ENCODE assay signal across 22 mouse cellular contexts in genomic region chr4:44948314-44948713, GRCm38 (mm10). TPM values are rescaled to one million over a fixed set of nuclear protein-coding genes. Genes with fewer than 3 reads are reported as not detected.
DNase-seq lines count a peak whose midpoint lies in the region; ATAC-seq and TF ChIP-seq lines count a peak whose summit lies in the region.
"Had no signal": no experiment of that assay in that cellular context is flagged by ENCODE, and none has a peak within 500 bp of the region (broad histone marks: within the 10 kb centered on the region; RNA-seq: fewer than 3 reads in every experiment).

No protein-coding gene starts in this region.

- no peaks in the 10 kb centered on the region for H3K27me3 ChIP-seq in midbrain, embryonic 11.5 days (ENCODE audit: control insufficient read depth, insufficient read depth, low read length)
- no peaks in the 10 kb centered on the region for H3K27me3 ChIP-seq in midbrain, embryonic 14.5 days (ENCODE audit: control insufficient read depth, insufficient read depth, low read length)
- no peaks in the 10 kb centered on the region for H3K27me3 ChIP-seq in thymus, adult 2 months (ENCODE audit: control insufficient read depth, insufficient read depth, low read length)
- no peaks in the 10 kb centered on the region for H3K27me3 ChIP-seq in forebrain, postnatal 0 days (ENCODE audit: insufficient read depth, low read length)
- H3K27me3 ChIP-seq: embryonic facial prominence, embryonic 13.5 days; embryonic facial prominence, embryonic 15.5 days; forebrain, embryonic 12.5 days had no signal

- H3K4me1 ChIP-seq in midbrain, embryonic 11.5 days (ENCODE audit: control insufficient read depth, insufficient read depth, low read length): no peaks in the 10 kb centered on the region
- H3K4me1 ChIP-seq in midbrain, embryonic 14.5 days (ENCODE audit: control insufficient read depth, insufficient read depth, low read length): 0 out of 2 replicates have a peak, but pooled peaks cover 2% of the 10 kb centered on the region
- H3K4me1 ChIP-seq in ES-E14 (ENCODE audit: control insufficient read depth in 2 of 2, insufficient read depth in 2 of 2, low read length in 2 of 2, poor library complexity in 1 of 2): peaks cover 10 to 19% of the 10 kb centered on the region in 2 experiments
- no peaks in the 10 kb centered on the region; the same call in 1 of the 2 replicates for H3K4me1 ChIP-seq in thymus, adult 2 months (replicated peaks; ENCODE audit: control insufficient read depth, insufficient read depth, low read length)
- no peaks in the 10 kb centered on the region for H3K4me1 ChIP-seq in forebrain, postnatal 0 days (ENCODE audit: insufficient read depth)
- H3K4me1 ChIP-seq: embryonic facial prominence, embryonic 13.5 days; embryonic facial prominence, embryonic 15.5 days had no signal

- 94% methylated on average over 1 of the region's 1 CpGs for WGBS in midbrain, embryonic 11.5 days
- WGBS in midbrain, embryonic 14.5 days: 90% methylated on average over 1 of the region's 1 CpGs
- WGBS in thymus, adult 2 months: 97% methylated on average over 1 of the region's 1 CpGs
- 92% methylated on average over 1 of the region's 1 CpGs for WGBS in forebrain, postnatal 0 days

- no peaks in the 10 kb centered on the region for H3K9me3 ChIP-seq in midbrain, embryonic 11.5 days (ENCODE audit: control insufficient read depth, low read length)
- H3K9me3 ChIP-seq in midbrain, embryonic 14.5 days (ENCODE audit: control insufficient read depth, low read length): no peaks in the 10 kb centered on the region
- no peaks in the 10 kb centered on the region for H3K9me3 ChIP-seq in ES-E14 (ENCODE audit: control insufficient read depth, insufficient read depth, low read depth, low read length)
- no peaks in the 10 kb centered on the region for H3K9me3 ChIP-seq in forebrain, postnatal 0 days (ENCODE audit: low read length)
- H3K9me3 ChIP-seq: embryonic facial prominence, embryonic 13.5 days; embryonic facial prominence, embryonic 15.5 days; forebrain, embryonic 10.5 days; forebrain, embryonic 12.5 days had no signal

- no peaks in the 10 kb centered on the region for H3K36me3 ChIP-seq in midbrain, embryonic 11.5 days (ENCODE audit: control insufficient read depth, insufficient read depth, low read length)
- H3K36me3 ChIP-seq in midbrain, embryonic 14.5 days (ENCODE audit: control insufficient read depth, insufficient read depth, low read length): no peaks in the 10 kb centered on the region
- no peaks in the 10 kb centered on the region for H3K36me3 ChIP-seq in ES-E14 (ENCODE audit: control insufficient read depth, insufficient read depth, low read length, poor library complexity, severe bottlenecking)
- H3K36me3 ChIP-seq in thymus, adult 2 months (ENCODE audit: control insufficient read depth, insufficient read depth, low read length): no peaks in the 10 kb centered on the region
- no peaks in the 10 kb centered on the region for H3K36me3 ChIP-seq in forebrain, postnatal 0 days (ENCODE audit: insufficient read depth)
- H3K36me3 ChIP-seq: embryonic facial prominence, embryonic 13.5 days; embryonic facial prominence, embryonic 15.5 days; forebrain, embryonic 10.5 days; forebrain, embryonic 12.5 days had no signal

- in situ Hi-C loops in ES-E14 (cut with MboI; ENCODE audit: low sequenced_read_pairs in 2 of 2, unreplicated experiment in 2 of 2): no loop called here

- H3K27ac ChIP-seq in midbrain, embryonic 11.5 days (ENCODE audit: low read depth, low read length): no peak overlapping the region
- H3K27ac ChIP-seq in midbrain, embryonic 14.5 days (replicated peaks; ENCODE audit: low read depth, low read length): no peak overlapping the region
- peak overlapping the region; percentile 20; the same call in 1 of the 2 replicates for H3K27ac ChIP-seq in ES-E14 (ENCODE audit: insufficient read depth, low read depth, low read length, poor library complexity, severe bottlenecking)
- no peak overlapping the region for H3K27ac ChIP-seq in thymus, adult 2 months (ENCODE audit: control insufficient read depth, insufficient read depth, low read length)
- H3K27ac ChIP-seq in forebrain, postnatal 0 days (ENCODE audit: low read depth, low read length): no peak overlapping the region
- H3K27ac ChIP-seq: embryonic facial prominence, embryonic 13.5 days; embryonic facial prominence, embryonic 15.5 days; forebrain, embryonic 10.5 days; forebrain, embryonic 12.5 days had no signal

- H3K9ac ChIP-seq in midbrain, embryonic 11.5 days (ENCODE audit: low read length): no peak overlapping the region
- H3K9ac ChIP-seq in midbrain, embryonic 14.5 days (replicated peaks; ENCODE audit: low read length): no peak overlapping the region
- H3K9ac ChIP-seq in ES-E14 (ENCODE audit: insufficient read depth, low read depth, low read length, poor library complexity, severe bottlenecking): no peak overlapping the region; the same call in 1 of the 2 replicates
- no peak overlapping the region for H3K9ac ChIP-seq in forebrain, postnatal 0 days
- H3K9ac ChIP-seq: embryonic facial prominence, embryonic 13.5 days; embryonic facial prominence, embryonic 15.5 days; forebrain, embryonic 12.5 days had no signal

- TF ChIP-seq CTCF in thymus, adult 2 months (IDR thresholded peaks at IDR 0.05; ENCODE audit: borderline replicate concordance, control insufficient read depth, extremely low read depth, insufficient read depth, low read length, poor library complexity): no peak
- TF ChIP-seq CTCF in forebrain, postnatal 0 days (IDR thresholded peaks at IDR 0.05; ENCODE audit: low read depth): no peak

- DNase-seq in midbrain, embryonic 11.5 days (ENCODE audit: low spot score, missing footprints): peak; percentile 73
- no peak for DNase-seq in midbrain, embryonic 14.5 days
- no peak for DNase-seq in ES-E14 (ENCODE audit: low read depth, low spot score)
- DNase-seq in thymus, adult 2 months: no peak
- DNase-seq in forebrain, postnatal 0 days: no peak
- DNase-seq: adrenal gland, adult 8-10 months; adrenal gland, postnatal 14 days; adrenal gland, postnatal 36 days; cerebellum, adult 11-12 months; cerebellum, adult 2 months; cerebellum, adult 9-10 months; cerebellum, postnatal 10 days; cerebellum, postnatal 36 days; embryo, embryonic 11 days had no signal

- no peak overlapping the region for H3K4me2 ChIP-seq in midbrain, embryonic 11.5 days
- H3K4me2 ChIP-seq in midbrain, embryonic 14.5 days (ENCODE audit: low read length): no peak overlapping the region
- H3K4me2 ChIP-seq in forebrain, postnatal 0 days (ENCODE audit: low read depth): no peak overlapping the region
- H3K4me2 ChIP-seq: embryonic facial prominence, embryonic 13.5 days; embryonic facial prominence, embryonic 15.5 days; forebrain, embryonic 12.5 days had no signal

- ATAC-seq in midbrain, embryonic 11.5 days (ENCODE audit: low FRiP score): no peak
- ATAC-seq in midbrain, embryonic 14.5 days (ENCODE audit: low FRiP score, low TSS enrichment): no peak
- ATAC-seq in forebrain, postnatal 0 days: no peak
- ATAC-seq: activated CD4-positive, CD25-positive, alpha-beta regulatory T cell, adult 4 months; forebrain, embryonic 14.5 days; forebrain, embryonic 16.5 days had no signal

- H3K4me3 ChIP-seq in midbrain, embryonic 11.5 days (ENCODE audit: low read depth, low read length): no peak overlapping the region
- H3K4me3 ChIP-seq in midbrain, embryonic 14.5 days (replicated peaks; ENCODE audit: low read depth, low read length): no peak overlapping the region
- no peak overlapping the region for H3K4me3 ChIP-seq in ES-E14 (ENCODE audit: insufficient read depth in 1 of 2, low read depth in 1 of 2, low read length in 2 of 2, poor library complexity in 1 of 2, severe bottlenecking in 1 of 2)
- no peak overlapping the region for H3K4me3 ChIP-seq in thymus, adult 2 months (ENCODE audit: control insufficient read depth, insufficient read depth, low read length)
- no peak overlapping the region for H3K4me3 ChIP-seq in forebrain, postnatal 0 days (ENCODE audit: low read depth, low read length)
- H3K4me3 ChIP-seq: embryonic facial prominence, embryonic 13.5 days; embryonic facial prominence, embryonic 15.5 days; erythroblast, embryonic 14.5 days; forebrain, embryonic 10.5 days; forebrain, embryonic 12.5 days had no signal

- TF ChIP-seq POLR2A in thymus, adult 2 months (IDR thresholded peaks at IDR 0.05; ENCODE audit: control insufficient read depth, extremely low read depth, insufficient read depth, low read length, poor library complexity): no peak

TF ChIP-seq in ES-E14, 5 proteins besides CTCF, POLR2A, EP300 and RAD21:
- TF ChIP-seq CHD2 (IDR thresholded peaks at IDR 0.05; ENCODE audit: low read depth, low read length): no peak
TF ChIP-seq in ES-E14: peak in this region for 0.

RNA-seq across cellular contexts. Expression of gene Grhpr, which starts 32.9 kb away (rescaled TPM):
- polyA plus RNA-seq in midbrain, embryonic 11.5 days (2014; fragmentation: Nextera tagmentation; extraction: Ambion mirVana): 37.4 and 38.2 TPM in 2 replicates
- 18.2 and 20.7 TPM in 2 replicates for polyA plus RNA-seq in midbrain, embryonic 14.5 days (2014; fragmentation: Nextera tagmentation; extraction: Ambion mirVana)
- 38.2 and 41.5 TPM in 2 replicates for total RNA-seq in ES-E14 (2012; rRNA removed)
- 33.3 and 35.9 TPM in 2 replicates for polyA plus RNA-seq in thymus, adult 2 months (2012; rRNA removed)
- 13.5 and 18.2 TPM in 2 replicates for total RNA-seq in forebrain, postnatal 0 days (2014; rRNA removed)
- polyA plus RNA-seq in forebrain, postnatal 0 days (2015; fragmentation: Nextera tagmentation; extraction: Ambion mirVana): 22.9 and 25.6 TPM in 2 replicates
